Mouse (Mus musculus): ENCODE measurements around the gene Htra1. TPM values are rescaled to one million over a fixed set of nuclear protein-coding genes. Genes with fewer than 3 reads are reported as not detected.

Gene Htra1
- total RNA-seq, 2 experiments from 2014 or later = 31.9 to 34.9 TPM

GRCm38 (mm10) chr7:130966451-130966850, 30.5 kb downstream of the Htra1 start:
- DNase-seq = no peak

DNA sequence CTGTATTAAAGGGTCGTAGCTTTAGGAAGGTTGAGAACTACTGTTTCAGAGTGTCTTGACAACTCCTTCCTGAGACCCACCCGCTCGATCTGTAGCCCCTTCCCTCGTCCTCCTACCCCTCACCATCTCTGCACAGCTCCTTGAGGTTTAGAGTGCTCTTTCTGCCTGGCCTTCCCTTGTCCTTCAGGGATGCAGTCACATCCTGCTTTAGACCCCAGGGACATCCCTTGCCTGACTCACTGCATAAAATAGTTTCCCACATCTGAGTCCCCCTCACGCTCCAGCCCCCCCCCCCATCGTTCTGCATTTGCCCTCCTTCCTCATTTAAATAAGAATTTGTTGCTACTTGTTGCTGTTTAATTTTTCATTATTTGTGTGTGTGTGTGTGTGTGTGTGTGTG, 31.0 kb downstream of the Htra1 start:
- DNase-seq = no peak

DNA sequence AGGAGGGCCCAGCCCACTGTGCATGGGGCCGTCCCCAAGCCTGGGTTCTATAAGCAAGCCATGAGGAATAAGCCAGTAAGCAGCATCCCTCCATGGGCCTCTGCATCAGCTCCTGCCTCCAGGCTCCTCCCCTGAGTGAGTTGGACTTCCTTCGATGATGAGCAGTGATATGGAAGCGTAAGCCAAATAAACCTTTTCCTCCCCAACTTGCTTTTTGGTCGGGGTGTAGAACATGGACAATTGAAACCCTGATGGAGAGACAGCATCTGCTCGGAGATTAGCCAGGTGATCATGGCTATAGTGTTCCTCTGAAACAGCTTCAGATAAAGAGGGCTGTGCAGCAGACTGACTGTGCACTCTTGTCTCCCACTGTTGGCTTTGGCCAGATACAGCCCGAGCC, 32.0 kb downstream of the Htra1 start:
- no peak for DNase-seq

GRCm38 (mm10) chr7:130968537-130968936, 32.6 kb downstream of the Htra1 start:
- peak; percentile 75 for DNase-seq

- DNase-seq = no peak
Observed at GRCm38 (mm10) chr7:130969076-130969475, 33.2 kb downstream of the Htra1 start.

- DNase-seq = no peak
Observed at GRCm38 (mm10) chr7:130969507-130969906, 33.6 kb downstream of the Htra1 start.

GRCm38 (mm10) chr7:130972767-130973166, 36.9 kb downstream of the Htra1 start:
- peak; percentile 72 for DNase-seq

GRCm38 (mm10) chr7:130976305-130976935, 40.5 kb downstream of the Htra1 start:
- no peak for DNase-seq

- DNase-seq = peak; percentile 86
Observed at GRCm38 (mm10) chr7:130977794-130978521, 42.0 kb downstream of the Htra1 start.

- no peak for DNase-seq
Observed at GRCm38 (mm10) chr7:130978545-130978944, 42.6 kb downstream of the Htra1 start.

DNA sequence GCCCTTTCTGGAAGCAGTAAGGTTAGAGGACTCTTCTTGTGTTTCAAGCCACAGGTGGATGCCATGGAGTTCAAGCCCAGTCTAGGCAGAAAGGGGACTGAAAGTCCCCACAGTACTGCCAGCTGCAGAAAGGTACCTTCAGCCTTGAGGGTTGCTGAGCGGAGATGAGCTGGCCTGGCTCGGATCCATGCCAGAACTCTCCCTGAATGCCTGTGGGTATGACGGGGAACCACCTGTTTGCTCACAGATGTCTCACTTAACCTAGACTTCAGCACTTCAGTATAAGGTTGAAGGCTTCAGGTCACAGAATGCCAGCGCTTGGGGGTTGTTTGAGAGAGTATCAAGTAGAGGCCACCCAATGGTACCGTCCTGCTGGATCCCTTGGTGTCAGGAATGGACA, 44.2 kb downstream of the Htra1 start:
- no peak for DNase-seq

DNA sequence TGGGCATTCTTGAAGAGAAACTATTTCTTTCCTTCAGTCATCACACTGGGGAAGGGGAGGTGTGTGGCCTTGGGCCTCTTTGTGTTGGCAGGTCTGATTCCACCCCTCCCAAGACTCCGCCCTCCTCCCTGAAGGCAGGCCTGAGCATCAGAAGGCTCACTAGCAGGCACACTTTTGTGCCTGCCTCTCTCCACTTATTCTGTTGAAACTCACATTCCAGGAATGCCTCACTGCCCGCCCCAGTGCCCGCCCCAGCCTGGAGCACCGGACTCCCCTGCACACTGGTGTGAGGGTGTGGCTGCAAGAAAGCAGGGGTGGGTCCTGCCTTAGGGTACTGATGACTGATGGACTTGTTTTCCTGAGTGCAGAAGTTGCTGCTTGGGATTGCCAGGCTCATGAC, 46.5 kb downstream of the Htra1 start:
- DNase-seq = no peak

- DNase-seq = no peak
Observed at GRCm38 (mm10) chr7:130982881-130983280, 47.0 kb downstream of the Htra1 start.

DNA sequence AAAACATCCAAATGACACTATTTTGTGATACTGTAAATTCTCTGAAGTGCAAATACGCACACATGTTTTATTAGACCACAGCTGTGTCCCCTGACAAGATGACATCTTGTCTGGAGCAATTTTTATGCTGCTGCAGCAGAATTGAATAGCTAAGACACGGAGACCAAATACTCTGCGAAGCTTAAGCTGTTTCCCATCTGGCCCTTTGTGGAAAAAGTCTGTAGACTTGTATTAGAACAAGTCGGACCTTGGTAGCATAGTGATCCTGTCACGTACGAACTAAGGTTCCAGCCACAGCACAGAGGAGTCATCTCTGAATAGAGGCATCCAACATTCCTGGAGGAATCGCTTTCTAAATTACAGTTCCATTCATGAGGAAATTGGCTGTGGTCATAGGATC, 48.4 kb downstream of the Htra1 start:
- DNase-seq = no peak

- no peak for DNase-seq
Observed at GRCm38 (mm10) chr7:130985193-130985592, 49.3 kb downstream of the Htra1 start.

- DNase-seq = no peak
Observed at GRCm38 (mm10) chr7:130985716-130986115, 49.8 kb downstream of the Htra1 start.

DNA sequence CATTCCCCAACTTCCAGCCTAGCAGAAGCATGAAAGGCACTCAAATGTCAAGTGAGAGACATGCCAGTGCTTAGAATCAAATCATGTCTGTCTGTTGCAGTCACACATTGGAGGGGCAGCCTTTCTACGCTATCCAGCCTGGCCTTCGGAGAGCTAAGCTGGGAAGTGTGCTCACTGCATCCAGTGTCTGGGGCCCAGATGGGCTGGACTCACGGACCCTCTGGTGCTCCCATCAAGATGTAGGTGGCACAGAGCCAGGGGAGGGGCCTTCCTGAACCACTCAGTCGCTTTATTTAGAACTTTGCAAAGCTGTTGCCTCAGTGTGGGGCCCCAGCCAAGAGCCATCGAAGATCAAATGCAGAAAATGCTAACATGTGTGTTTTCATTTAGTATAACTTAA, 52.2 kb downstream of the Htra1 start:
- no peak for DNase-seq

- DNase-seq = no peak
Observed at GRCm38 (mm10) chr7:130989371-130989770, 53.5 kb downstream of the Htra1 start.

DNA sequence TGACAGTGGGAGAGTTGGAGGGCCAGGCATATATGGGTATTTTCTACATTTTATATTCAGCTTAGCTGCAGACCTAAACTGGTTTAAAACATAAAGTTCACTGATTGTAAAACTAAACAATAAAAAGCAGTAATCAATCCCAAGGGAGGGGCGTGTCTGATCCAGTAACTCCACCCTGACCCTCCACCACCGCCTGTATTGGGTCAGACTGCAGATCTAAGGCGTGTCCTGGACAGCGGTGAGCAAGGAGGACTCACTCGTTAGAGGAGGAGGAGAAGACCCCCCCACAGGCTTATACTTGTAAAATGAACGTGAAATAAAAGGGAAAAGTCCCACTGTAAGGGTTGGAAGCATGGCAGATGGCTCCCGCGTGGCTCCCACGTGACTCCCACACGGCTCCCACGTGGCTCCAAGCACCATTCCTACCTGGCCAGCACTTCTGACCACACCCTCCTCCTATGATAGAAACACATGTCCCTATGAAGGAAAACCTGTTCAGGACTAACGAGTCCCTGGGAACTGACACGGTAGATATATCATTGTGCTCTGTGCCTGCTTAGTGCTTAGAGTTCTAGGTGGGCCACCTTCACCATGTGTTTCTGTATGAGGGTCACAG, 55.4 kb downstream of the Htra1 start:
- DNase-seq = no peak

DNA sequence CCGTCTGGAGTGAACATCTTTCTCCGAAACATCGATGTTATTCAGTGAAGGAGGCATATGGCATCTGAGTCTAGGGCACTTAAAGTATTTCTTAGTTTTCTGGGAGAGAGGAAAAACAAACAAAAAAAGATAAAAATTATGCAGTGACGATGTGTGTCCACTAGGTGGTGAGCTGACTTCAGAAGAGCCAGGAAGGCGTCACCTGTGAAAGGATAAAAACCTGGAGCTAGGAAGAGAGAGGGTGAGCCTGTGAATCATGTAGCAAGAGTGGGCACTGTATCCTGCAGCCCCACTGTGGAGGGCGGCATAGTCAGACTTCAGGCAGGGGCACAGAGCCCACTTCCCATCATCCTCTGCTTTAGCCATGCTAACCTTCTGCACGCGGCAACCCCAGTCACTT, 58.0 kb downstream of the Htra1 start:
- no peak for DNase-seq

DNA sequence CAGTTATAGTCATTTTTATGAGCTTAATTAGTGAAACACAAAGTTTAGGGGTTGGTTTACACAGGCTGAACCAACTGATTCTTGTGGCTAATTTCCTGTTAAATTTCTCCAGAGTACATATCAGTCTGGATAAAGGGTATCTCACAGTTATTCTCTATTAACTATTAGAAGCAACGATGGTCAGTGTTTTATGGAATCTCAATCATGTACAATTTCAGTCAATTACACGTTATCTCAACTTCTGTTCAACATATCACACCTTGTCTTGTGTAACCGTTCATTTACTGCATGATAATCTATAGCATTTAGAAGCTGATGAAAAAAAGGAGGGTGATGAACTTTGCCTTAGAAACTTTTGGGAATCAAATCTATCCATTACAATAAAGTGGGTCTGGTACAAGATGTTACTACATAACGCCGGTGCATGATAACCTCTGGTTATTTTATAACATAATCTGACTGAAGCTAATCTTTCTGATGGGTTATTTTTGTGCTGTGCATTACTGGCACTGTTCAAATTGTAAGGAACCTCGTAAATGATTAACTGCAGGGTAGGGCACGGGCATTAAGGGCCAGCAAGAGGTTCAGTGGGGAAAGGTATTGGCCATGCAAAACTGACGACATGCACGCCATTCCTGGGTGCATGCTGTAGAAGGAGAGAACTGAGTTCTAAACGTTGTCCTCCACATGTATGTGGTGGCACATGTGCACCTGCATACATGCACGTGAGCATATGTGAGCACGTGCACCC, 66.2 kb downstream of the Htra1 start:
- no peak for DNase-seq

DNA sequence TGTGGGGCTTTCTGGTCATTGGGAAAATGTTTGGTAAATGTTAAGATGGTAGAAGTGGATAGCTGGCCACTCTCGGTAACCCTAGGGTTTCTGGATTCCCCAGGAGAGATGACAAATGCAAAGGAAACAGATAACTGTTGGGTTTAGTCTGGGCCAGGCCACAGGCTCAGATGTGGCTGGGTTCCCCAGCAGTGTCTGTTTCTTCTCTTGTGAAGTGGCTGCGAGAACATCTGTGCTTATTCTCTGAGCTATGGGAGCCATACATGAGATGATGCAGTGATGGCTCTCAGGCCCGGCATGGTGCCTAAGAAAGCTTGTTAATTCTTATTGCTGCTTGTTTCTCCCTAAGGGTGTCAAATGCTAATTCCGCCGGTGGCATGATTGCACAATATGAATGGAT, 68.2 kb downstream of the Htra1 start:
- DNase-seq = no peak

- no peak for DNase-seq
Observed at GRCm38 (mm10) chr7:131007221-131007620, 71.3 kb downstream of the Htra1 start.

All from gastrocnemius, postnatal 25 days (tissue).